Mouse (Mus musculus): ENCODE results near the gene Mrps18a.

Gene Mrps18a

DNA sequence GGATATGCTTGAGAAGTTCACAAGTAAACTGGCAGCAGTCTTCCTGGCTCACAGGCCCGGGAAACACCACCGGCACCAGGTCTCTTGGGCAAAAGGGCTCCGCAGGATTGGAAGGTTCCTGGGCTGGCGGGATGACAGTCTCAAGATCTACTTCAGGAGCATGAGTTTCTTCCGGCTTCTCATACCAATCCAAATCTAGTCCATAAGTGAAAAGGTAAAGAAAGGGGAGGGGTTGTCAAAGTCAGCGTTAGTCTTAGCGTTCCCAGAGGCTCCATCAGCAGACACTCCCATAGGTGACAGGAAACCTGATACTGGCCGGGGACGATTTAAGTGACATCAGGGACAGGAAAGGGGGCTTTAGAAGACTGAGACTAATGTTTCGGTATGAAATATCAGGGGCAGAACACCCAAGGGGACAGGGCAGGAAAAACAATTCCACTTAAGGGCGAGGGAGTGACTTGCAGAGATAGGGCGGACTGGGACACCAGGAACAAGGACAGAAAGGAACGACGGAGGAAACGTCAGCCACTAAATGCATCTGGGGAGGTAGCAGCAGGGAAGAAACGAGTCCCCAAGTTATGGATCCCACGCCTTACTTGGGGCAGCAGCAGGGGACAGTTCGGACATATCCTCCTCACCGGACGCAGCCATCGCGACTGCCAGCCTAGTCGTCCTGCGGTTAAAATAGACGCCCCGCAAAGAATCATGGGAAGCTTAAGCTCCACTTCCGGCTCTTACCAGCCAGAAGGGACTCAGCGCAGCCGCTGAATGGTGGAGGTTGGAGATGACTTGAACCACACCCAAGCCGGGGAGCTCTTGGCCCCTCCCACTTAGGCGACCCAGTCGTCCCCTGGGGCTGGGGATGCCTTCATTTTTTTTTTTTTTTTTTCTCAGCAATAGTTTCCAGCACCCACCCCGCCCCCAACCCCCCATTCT lies 42.3 kb downstream of the Mrps18a start, which contains the start of gene Mad2l1bp:
Gene Mad2l1bp, minus strand, starts transcription at position 707 of the 936 bp plus-strand sequence.
- DNase-seq = peak; percentile 91 to 93

DNA sequence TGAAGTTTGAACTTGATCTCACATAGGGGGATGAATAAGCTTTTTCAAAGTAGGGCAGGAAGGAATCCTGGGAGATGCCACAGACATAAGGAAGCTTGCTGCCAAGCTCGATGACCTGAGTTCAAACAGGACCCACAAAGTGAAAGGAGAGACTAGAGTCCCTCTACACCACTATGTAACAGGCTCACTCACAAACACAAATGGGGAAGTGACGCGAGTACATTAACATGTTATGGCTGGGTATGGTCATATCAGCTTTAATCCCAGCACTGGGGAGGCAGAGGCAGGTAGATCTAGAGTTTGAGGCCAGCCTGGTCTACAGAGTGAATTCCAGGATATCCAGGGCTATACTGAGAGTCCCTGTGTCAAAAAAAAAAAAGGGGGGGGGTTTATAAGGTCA lies 43.5 kb downstream of the Mrps18a start:
- DNase-seq = no peak

DNA sequence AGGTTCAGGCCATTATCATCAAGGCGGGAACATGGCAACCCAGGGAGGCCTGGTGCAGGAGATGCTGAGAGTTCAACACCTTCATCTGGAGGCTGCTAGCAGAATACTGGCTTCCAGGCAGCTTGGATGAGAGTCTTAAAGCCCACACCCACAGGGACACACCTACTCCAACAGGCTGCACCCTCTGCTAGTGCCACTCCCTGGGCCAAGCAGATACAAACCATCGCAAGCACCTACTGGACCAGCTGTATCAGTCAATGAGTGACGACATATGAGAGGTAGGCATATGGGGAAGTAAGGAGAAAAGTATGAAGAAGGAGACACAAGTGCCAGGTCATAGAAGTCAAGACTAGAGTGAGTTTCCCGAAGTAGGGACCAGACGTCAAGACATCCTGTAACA lies 45.9 kb downstream of the Mrps18a start:
- no peak for DNase-seq

DNA sequence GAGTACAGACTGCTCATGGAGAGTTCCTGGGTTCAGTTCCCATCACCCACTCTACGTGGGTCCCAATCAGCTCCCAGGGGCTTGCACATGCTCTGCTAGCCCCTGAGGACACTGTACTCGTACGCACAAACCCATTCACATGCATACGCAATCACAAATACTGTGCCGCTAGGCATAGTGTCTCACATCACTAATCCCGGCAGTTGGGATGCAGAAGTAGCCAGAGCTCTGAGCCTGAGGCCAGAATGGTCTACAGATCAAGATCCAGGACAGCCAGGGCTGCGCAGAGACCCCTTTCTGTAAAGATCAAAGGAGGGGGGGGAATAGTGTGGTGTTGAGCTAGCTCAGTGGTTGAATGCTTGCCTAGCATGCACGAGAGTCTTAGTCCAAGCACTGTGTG lies 46.3 kb downstream of the Mrps18a start:
- no peak for DNase-seq

DNA sequence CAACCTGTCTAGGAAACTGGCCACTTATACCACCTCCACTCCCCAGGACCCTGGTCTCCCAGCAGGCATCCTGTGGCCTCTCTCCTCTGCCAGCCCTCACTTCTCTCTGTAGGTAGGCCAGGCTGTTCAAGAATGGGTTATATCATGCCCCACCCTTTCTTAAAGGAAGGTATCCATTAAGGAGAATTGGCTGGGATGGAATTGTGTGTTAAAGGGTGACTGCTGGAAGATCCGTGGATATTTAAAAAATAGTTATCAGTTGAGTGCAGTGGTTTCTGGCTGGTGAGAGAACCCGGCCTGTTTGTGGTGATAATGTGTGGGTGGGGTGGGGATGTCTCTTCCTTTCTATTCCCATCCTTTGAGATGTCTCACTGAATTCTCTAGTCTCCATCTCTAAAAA lies 48.5 kb downstream of the Mrps18a start:
- no peak for DNase-seq

DNA sequence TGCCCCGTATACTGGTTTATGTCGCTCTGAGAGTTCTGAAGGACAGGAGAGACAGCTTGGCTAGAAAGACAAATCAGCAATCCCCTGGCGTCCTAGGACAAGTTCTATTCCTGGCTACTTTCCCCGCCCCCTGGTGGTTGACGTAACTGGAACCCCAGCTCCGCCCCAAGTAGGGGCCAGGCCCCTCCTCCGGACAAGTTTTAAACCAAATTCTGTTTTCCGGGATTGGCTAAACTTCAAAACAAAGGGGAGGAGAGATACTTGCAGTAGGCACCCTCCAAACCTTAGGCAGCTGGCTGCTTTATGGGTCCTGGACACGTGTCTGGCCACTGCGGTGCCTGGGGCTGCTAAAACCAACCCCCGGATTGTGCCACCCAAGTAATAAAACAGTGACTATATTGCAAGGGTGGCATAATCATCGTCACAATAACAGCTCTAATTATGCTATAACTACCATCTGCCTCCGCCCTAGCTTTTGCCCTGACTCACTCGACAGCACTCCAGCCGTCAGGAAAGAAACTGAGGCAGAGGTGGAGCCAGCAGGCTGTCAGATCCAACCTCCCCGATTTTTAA lies 49.4 kb downstream of the Mrps18a start:
- peak; percentile 90 to 91 for DNase-seq

DNA sequence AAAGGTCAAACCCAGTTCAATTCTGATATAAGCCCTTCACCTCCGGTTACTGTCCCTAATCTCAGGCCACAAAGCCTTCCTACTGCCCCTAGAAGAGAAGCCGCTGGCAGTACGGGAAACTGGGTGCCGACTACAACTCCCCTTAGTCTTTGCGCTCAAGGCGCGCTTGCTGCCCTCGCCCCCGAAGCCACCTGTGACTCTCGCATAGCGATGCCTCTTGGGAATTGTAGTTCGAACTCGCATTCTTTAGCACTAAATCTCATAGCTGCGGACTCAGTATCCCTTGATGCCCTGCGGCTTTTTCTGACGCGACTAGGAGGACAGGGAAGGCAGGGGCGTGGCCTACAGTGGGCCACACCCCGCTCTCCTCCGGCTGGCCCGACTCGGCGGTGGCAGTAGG lies 49.9 kb downstream of the Mrps18a start, which contains the start of gene Gtpbp2:
Gene Gtpbp2, plus strand, starts transcription at position 347 of the 400 bp plus-strand sequence.
- peak; percentile 97 to 98 for DNase-seq

DNA sequence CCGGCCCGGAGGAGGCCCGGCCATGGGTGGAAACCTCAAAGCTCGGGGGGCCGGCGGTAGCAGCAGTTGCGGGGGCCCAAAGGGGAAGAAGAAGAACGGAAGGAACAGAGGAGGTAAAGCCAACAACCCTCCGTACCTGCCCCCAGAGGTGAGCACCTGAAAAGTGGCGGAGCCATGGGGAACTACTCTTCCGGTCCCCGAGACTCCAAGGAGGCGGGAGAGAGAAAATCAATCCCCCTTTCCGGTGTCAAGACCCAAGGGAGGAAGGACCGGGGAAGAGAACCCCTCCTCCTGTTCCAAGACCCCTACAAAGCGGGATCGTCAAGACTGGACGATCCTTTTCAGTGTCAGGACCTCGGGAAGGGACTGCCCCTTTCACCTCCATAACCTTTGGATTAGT lies 50.4 kb downstream of the Mrps18a start:
- no peak for DNase-seq

DNA sequence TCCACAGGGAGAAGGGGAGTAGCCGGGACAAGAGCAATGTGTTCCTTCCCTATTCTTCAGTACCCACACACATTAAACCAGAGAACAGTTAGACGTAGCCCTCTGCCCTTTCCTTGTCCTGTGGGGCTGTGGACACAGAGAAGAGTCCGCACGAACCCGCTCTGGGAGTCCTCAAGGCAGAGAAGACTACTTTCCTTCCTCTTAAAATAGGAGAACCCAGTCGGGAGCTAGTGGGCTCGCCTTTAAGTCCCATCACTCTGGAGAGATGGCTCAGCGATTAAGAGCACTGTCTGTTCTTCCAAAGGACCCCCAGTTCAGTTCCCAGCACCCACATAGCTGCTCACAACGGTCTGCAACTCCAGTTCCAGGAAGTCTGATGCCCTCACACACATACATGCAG lies 50.9 kb downstream of the Mrps18a start:
- no peak for DNase-seq

DNA sequence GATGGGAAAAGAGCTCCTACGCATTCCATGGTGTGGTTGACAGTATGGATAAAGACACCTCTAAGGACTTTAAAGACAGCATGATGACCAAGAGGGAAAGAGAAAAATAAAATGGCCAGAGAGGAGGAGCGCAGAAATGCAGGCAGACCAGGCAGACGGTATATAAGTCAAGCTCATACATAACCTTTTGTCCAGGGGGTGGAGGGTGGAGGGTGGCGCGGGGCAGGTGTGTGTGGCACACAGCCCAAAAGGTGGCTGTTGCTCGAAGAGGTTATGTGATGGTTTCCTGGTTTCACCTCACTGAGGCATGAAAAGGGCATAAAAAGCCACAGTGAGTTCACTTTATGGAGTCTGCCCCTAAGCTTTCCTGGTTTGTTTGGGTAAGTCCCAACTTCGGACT lies 51.8 kb downstream of the Mrps18a start:
- DNase-seq = peak in 1 of 2 experiments; percentile 17

DNA sequence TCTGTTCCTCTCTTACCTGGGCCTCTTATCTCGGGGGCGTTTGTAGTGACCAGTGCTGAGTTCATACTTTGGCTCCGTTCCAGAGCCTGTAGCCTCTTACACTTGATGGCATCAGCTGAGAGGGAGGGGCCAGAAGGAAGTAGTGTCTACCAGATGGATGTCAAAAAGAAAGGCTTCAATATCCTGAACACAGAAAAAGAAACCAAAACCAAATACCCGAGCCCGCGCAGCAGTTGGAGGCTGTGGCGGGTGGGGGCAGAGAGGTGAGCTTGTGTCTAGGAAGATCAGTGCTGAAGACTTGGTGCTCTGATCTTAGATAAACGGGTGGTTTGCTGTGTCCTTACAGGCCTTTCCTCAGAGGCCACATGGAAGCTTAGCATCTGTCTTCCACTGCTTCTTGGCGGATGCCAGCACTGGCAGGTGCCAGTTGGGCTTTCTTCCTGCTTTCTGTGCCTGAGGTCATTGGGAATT lies 52.2 kb downstream of the Mrps18a start:
- peak; percentile 68 for DNase-seq

DNA sequence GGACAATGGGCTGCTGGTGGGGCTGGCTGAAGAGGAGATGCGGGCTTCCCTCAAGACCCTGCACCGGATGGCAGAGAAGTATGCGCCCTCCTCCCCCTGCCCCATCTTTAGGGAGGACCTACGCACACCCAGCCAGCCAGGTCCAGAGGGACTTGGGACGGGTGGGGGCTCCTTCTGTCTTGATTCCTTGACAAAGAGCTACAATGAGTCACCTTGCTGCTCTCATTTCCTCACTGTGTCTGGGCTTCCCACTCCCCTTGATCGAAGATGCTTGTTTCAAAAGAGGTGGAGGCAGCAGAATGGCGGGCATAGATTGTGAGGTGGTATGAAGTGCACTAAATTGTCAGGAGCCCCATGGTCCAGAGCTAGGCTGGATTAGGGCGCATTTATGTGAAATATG lies 53.5 kb downstream of the Mrps18a start:
- DNase-seq = no peak

DNA sequence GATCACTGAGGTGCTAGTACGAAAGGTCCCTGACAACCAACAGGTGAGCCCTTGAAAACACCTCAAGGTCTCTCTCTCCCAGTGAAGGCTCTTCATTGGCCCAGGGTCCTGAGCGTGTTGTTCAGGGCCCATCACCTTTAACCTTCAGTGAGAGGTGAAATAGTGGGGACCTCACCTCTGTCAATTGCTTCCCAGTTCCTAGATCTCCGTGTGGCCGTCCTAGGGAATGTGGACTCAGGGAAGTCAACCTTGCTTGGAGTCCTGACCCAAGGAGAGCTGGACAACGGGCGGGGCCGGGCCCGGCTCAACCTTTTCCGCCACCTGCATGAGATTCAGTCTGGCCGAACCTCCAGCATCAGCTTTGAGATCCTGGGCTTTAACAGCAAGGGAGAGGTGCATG lies 54.0 kb downstream of the Mrps18a start:
- no peak for DNase-seq

DNA sequence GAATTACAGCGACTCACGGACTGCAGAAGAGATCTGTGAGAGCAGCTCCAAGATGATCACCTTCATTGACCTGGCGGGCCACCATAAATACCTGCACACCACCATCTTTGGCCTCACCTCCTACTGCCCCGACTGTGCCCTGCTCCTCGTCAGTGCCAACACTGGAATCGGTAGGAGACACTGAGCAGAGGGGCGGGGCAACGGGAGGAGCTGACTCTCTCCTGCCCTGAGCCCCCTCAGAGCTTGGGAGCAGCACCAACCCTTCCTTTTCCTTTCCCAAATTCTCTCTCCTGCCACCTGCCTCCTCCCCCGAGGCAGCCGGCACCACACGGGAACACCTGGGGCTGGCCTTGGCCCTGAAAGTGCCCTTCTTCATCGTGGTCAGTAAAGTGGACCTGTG lies 54.7 kb downstream of the Mrps18a start:
- DNase-seq = peak in 1 of 2 experiments; percentile 17

DNA sequence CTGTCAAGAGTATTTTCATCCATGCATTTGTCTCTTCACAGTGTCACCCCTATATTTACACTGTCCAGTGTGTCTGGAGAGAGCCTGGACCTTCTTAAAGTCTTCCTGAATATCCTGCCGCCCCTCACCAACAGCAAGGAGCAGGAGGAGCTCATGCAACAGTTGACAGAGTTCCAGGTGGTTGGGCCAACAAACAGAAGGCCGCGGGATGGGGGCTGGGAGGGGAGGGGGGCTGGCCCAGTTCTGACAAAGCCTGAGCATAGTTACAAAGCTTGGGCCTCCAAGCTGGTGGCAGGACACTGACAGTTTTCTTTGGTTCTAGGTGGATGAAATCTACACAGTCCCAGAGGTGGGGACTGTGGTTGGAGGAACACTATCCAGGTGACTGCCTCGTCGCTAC lies 55.5 kb downstream of the Mrps18a start:
- DNase-seq = peak; percentile 72 to 75

DNA sequence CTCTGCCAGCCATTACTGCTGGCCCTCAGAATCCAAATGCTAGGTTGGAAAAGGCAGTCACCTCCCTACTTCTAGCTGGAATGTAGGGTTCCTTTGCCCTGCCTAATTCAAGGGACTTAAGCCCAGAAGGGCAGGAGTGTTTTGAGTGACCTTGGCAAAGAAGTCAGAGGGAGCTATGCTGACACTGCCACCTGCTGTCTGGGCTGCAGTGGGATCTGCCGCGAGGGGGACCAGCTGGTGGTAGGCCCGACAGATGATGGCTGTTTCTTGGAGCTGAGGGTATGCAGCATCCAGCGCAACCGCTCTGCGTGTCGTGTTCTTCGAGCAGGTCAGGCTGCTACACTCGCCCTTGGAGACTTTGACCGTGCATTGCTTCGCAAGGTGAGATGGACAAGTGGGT lies 56.2 kb downstream of the Mrps18a start:
- peak; percentile 53 to 64 for DNase-seq

DNA sequence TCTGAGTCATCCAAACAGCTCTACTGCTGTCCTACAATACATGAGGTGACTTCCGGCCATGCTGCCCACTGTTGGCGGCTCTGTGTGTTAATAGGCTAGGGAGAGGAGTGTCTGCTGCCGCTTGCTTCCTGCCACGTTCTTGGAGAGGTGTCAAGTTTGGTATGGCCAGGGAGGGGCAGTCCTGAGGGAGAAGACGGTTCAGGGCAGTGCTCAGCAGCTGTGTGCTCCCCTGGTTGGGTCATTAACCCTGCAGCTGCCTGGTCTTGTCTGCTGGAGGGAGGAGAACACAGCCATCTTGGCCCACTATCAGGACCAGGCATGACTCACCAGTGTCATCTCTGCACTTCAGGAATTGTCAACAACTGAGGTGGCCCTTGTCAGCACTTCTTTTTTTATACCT lies 57.5 kb downstream of the Mrps18a start:
- DNase-seq = peak in 1 of 2 experiments; percentile 15

DNA sequence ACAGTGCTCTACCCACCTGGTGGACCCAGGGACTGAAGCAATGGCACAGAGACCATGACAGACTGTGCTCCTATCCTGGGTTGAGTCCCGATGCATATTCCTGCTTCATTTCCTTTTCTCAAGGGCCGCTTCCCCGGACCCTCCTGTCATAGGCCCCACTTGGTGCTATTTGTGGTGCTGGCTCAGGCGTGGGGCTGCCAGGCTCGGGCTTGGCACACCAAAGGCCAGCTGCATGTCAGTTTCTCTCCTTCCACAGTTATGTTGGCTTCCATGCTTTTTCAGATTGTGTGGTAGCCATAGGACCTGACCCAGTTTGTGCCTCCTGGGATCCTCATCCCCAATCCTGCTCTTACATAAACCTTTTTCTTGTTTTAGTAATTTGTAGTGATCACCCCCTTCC lies 58.0 kb downstream of the Mrps18a start:
- no peak for DNase-seq

DNA sequence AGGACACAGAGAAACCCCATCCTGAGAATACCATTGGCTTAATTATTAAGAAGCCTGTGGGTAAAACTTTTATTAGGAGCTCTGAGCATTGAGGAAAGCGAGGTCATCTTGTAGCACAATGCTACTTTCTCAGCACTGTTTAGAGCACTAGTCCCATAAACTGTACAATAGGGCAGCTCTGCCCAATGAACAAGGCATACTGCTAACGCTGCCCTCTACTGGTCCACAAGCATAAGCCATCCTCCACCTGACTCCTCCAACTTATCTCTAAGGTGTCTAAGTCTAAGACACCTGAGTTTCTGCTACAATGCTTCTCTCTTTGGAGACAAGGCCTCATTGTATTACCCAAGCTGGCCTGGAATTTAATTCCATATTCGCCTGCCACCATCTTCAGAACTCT lies 59.8 kb downstream of the Mrps18a start:
- DNase-seq = peak; percentile 57 to 71
